Mouse (Mus musculus) lung, adult 2 months (tissue): ENCODE measurements around the gene Ptgis.

Experiments
- CTCF ChIP-seq: fragments of 200-500 bp; IDR thresholded peaks from 2 replicates; pipeline ENCODE4 v1.5.1; 2011; ENCODE audit warnings: mild to moderate bottlenecking, low read length, control low read depth; ENCODE audit not compliant: insufficient read depth
- POLR2A ChIP-seq: fragments of 200-500 bp; IDR thresholded peaks from 2 replicates; pipeline ENCODE4 v1.6.1; 2011; ENCODE audit warnings: low read depth, mild to moderate bottlenecking, control low read depth, low read length, borderline replicate concordance; ENCODE audit errors: extremely low read depth

GRCm38 (mm10) chr2:167142282-167142681 lies 98.1 kb downstream of the Ptgis start:
- TF ChIP-seq POLR2A (no peak), CTCF (no peak)
